Mouse (Mus musculus): ENCODE data around the gene Ywhae. TPM values are rescaled to one million over a fixed set of nuclear protein-coding genes. Genes with fewer than 3 reads are reported as not detected.

Gene Ywhae
- total and polyA plus RNA-seq, 3 experiments, result 129 to 1,436 (median 421) TPM

DNA sequence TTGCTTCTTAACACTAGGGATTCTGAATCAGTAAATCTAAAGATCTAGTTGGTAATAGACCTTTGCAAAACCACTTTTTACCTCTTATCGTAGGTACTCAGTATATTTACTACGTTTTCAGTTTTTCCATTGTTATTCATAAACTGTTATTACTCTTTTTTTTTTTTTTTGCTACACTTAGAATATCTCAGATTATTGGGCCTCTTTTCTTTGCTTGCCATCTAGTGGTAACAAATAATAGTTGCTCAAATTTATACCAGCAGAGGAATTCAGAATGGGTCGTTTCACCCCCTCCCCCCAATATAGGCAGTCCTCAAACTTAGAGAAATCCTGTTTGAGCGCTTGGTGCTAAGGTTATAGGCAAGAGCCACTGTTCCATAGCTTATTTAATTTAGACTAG lies 18.4 kb downstream of the Ywhae start:
- TF ChIP-seq HCFC1 (IDR thresholded peaks at IDR 0.05; ENCODE audit: low read depth, low read length) (no peak), ZMIZ1 (IDR thresholded peaks at IDR 0.05; ENCODE audit: low read depth, low read length) (no peak), CTCF (conservative IDR thresholded peaks at IDR 0.05 in 1 of 2, IDR thresholded peaks at IDR 0.05 in 1 of 2; ENCODE audit: low read depth in 2 of 2, low read length in 2 of 2) (peak in 1 of 2 experiments; percentile 56; a peak in 2 of 4 replicates), POLR2AphosphoS2 (IDR thresholded peaks at IDR 0.05; ENCODE audit: low read depth, low read length) (no peak), MXI1 (IDR thresholded peaks at IDR 0.05; ENCODE audit: low read depth, low read length) (no peak), SMC3 (IDR thresholded peaks at IDR 0.05; ENCODE audit: low read depth, low read length) (peak; percentile 26; the same call in 1 of the 2 replicates), ZKSCAN1 (IDR thresholded peaks at IDR 0.05; ENCODE audit: borderline replicate concordance, low read depth, low read length) (no peak), PAX5 (IDR thresholded peaks at IDR 0.05; ENCODE audit: low read length) (no peak), MAZ (IDR thresholded peaks at IDR 0.05; ENCODE audit: low read depth, low read length) (no peak), CHD1 (IDR thresholded peaks at IDR 0.05; ENCODE audit: low read depth, low read length) (no peak), RCOR1 (conservative IDR thresholded peaks at IDR 0.05; ENCODE audit: low read depth, low read length) (no peak), UBTF (IDR thresholded peaks at IDR 0.05; ENCODE audit: low read depth, low read length) (no peak), POLR2A (IDR thresholded peaks at IDR 0.05; ENCODE audit: low read depth, low read length) (no peak), NELFE (IDR thresholded peaks at IDR 0.05; ENCODE audit: low read depth, low read length) (no peak), ETS1 (conservative IDR thresholded peaks at IDR 0.05; ENCODE audit: low read depth, low read length) (no peak), MAFK (IDR thresholded peaks at IDR 0.05; ENCODE audit: insufficient replicate concordance, low read length) (no peak), JUND (conservative IDR thresholded peaks at IDR 0.05; ENCODE audit: low read depth, low read length) (no peak), IRF4 (IDR thresholded peaks at IDR 0.05; ENCODE audit: low read depth, low read length) (no peak), NRF1 (IDR thresholded peaks at IDR 0.05; ENCODE audit: low read depth, low read length) (no peak), KAT2A (IDR thresholded peaks at IDR 0.05; ENCODE audit: insufficient replicate concordance, low read length) (no peak), GABPA (IDR thresholded peaks at IDR 0.05; ENCODE audit: insufficient replicate concordance, low read depth, low read length) (no peak), ZNF384 (IDR thresholded peaks at IDR 0.05; ENCODE audit: low read depth, low read length) (peak; percentile 92), MYC (IDR thresholded peaks at IDR 0.05; ENCODE audit: low read depth, low read length) (no peak), MEF2A (IDR thresholded peaks at IDR 0.05; ENCODE audit: borderline replicate concordance, low read depth, low read length) (no peak), USF2 (conservative IDR thresholded peaks at IDR 0.05; ENCODE audit: low read depth, low read length) (no peak), RAD21 (IDR thresholded peaks at IDR 0.05; ENCODE audit: low read depth, low read length) (peak; percentile 50), BHLHE40 (IDR thresholded peaks at IDR 0.05; ENCODE audit: low read depth, low read length) (no peak), USF1 (IDR thresholded peaks at IDR 0.05; ENCODE audit: low read depth, low read length) (no peak), SIN3A (IDR thresholded peaks at IDR 0.05; ENCODE audit: low read length) (no peak)
- Histone ChIP-seq H3K27ac (ENCODE audit: insufficient read depth, low read depth) (no peak overlapping the region), H3K36me3 (replicated peaks in 1 of 2; ENCODE audit: control insufficient read depth in 1 of 2, insufficient read depth in 1 of 2, low read length in 1 of 2) (peaks cover 38 to 83% of the 10 kb centered on the region in 2 experiments), H3K4me3 (replicated peaks in 1 of 3; ENCODE audit: low read depth in 2 of 3, low read length in 2 of 3, poor library complexity in 1 of 3) (no peak overlapping the region), H3K79me2 (replicated peaks; ENCODE audit: control insufficient read depth, extremely low read depth, insufficient read depth, poor library complexity, severe bottlenecking) (peaks cover 99% of the 10 kb centered on the region), H3K4me1 (ENCODE audit: control insufficient read depth in 1 of 2, insufficient read depth in 2 of 2) (peaks cover 7 to 74% of the 10 kb centered on the region in 2 experiments), H3K4me2 (ENCODE audit: insufficient read depth, low read depth, poor library complexity, severe bottlenecking) (no peak overlapping the region), H3K9me3 (replicated peaks; ENCODE audit: low read length) (no peaks in the 10 kb centered on the region), H3K9ac (ENCODE audit: insufficient read depth, low read depth) (no peak overlapping the region), H3K27me3 (replicated peaks) (no peaks in the 10 kb centered on the region)
- no peak for DNase-seq (ENCODE audit: extremely low read depth)
- dilution Hi-C loops (cut with MboI; ENCODE audit: extremely low pct_ligation_motif_present, extremely low pct_unique_long_range_greater_than_20kb, low sequenced_read_pairs) (no loop called here), in situ Hi-C loops (cut with MboI; ENCODE audit: low pct_ligation_motif_present, low pct_unique_long_range_greater_than_20kb, low sequenced_read_pairs) (no loop called here)

All from CH12.LX (cell line).